Mouse (Mus musculus) kidney, adult 8-10 months (tissue): ENCODE results near the gene Abhd17c.
"Not testable (repeated sequence)": the region's sequence is repeated elsewhere in the genome, so short reads cannot be mapped to it uniquely, and the experiment has no call there.

Experiments
- DNase-seq, 2 experiments: peaks; one replicate each; pipeline ENCODE4 v3.0.0; 2022

The Abhd17c gene

DNA sequence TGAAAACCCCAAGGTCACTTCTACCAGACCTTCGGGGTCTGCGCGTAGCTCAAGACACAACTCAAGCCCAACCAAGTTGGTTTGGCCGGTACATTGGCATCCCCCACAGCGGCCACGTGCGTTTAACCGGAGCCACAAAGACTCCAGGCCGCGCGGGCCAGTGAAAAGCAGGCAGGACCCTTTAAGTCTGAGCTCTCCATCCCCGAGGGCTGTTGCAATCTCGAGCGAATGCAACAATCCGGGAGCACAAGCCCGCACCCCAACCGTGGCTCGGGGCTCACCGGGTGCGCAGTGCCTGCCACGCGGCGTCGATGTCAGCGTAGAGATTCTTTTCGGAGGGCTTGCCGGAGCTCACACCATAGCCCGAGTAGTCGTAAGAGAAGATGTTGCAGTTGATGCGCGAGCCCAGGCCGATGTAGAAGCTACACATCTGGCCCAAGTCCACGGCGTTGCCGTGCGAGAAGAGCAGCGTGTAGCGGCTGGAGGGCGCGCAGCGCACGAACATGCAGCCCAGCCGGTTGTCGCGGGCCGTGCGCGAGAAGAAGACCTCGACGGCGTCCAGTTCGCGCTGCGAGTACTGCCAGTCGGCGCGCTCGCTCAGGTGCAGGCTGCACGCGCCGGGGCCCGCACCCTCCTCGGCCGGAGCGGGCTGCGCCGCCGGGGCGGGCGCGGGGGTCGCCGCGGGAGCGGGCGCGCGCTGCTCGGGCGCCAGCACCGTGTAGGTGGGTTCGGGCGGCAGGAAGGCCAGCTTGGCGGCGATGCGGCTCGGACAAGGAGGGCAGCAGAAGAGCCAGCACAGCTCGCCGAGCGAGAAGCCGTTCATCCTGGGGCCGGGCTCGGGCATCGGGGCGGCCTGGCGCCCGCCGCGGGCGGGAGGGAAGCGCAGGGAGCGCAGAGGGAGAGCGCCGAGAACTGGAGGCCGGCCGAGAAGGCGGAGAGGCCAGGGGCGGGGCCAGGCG lies at the start of gene Abhd17c:
TSS of gene Abhd17c (minus strand) at position 893 of the 959 bp plus-strand sequence.
- DNase-seq, result peak in 1 of 2 experiments; percentile 38

DNA sequence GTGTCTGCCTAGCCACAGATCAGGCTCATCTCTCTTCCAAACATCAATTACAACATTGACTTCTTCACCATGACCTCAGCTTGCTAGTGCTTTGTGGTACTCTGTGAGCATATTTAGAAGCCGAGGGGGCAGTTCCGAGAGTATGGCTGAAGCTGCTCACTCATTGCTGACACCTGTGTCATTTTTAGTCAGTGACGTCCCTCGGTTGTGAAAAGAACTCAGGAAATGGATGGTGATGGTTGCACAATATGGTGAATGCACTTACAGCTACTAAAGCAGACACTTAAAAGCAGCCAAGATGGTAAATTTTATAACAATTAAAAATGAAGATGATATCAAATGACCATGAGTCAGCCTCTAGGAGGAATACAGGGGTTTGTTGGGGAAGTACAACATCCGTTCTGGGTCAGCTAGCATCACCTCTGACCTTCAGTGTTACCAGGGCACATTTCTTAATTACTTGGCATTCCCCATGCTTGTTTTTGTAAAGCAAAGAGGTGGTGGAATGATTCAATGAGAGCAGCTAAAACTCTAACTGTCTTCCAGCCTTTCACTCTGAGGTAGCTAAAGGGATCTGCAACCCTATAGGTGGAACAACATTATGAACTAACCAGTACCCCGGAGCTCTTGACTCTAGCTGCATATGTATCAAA lies 45.6 kb upstream of the Abhd17c start:
- DNase-seq, result no peak

DNA sequence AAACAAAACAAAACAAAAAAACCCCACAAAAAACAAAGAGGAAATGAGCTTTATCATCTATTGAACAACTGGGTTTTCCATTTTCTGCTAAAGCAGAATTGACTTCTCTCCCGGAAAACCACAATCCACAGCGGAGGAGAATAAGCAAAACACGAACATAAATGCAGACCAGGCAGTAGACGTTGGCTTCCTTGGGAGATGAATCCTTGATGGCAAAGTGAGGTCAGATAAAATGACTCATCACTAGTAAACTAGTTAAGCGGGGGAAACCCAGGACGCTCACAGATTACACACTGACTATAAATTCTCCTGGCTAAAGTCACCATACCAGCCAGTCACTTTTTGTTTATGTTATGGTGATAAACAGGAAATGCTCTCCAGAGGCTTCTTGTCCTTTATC lies 44.5 kb upstream of the Abhd17c start:
- no peak for DNase-seq

DNA sequence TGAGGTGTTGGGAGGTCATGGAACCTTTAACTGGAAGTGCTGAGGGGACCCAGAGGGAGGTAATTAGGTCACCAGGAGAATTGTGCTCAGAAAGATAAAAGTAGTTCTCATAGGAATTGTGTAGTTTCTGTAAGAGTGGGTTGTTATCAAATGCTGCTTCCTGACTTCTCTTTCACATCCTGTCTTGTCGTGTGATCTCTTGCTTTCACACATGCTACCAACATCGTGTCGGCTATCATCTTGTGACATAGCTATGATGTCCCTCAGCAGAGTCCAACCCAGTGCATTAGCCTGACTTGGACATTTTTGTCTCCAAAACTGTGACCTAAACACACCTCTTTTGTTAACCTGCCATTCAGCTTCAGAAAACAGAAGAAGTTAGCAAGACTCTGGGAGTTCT lies 40.6 kb upstream of the Abhd17c start:
- no peak for DNase-seq

DNA sequence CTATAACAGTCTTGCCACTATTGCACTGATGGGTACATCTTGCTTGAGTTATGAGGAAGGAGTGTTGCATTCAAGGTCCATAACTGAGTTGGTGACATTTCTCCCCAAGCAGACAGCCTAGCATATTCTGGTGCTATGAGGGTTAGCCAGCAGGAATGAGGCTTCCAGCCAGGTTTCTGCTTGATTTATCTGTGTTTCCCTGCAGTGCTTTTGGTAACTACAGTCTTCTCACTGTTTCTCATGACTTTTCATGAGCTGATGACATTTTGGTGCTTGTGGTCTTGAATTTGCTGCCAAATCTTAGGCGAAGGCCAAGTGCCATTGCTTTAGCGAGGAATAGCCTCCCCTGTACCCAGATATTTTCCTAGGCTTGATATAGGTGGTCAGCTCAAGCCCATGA lies 39.8 kb upstream of the Abhd17c start:
- no peak for DNase-seq

DNA sequence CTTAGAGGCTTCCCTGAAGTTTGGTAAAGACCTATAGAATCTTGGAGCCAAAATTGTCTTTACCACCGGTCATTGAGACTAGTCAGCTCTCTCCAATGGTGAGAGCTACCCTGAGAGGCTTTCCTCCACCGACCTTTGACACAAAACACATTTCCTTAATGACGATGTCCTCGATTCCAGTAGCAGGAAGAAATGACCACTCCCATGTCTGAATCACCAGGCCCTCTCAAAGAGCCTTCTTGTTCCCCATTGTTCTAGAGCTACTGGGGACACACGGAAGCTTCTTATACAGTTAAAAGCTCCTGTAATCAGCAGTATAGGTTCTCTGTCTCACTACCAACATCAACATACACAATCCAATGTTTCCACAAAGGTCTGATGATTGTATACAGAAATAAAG lies 36.5 kb upstream of the Abhd17c start:
- no peak for DNase-seq

DNA sequence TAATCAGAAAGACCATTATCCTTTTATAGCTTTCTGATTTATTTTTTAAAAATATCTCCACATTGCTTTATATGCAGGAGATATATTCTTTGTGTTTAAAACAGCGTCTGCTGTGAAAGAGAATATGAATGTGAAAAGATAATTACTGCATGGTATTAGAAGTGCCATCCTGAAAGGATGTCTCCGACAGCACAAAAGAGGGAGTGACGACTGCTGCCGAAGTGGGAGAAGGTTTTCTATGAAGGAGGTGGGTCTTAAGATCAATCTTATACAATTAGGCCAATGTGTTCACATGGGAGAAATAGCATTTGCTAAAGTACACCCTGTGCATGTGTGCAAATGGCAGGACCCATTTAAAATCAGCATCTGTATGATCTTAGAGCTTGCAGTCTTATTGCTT lies 33.5 kb upstream of the Abhd17c start:
- DNase-seq, result no peak

DNA sequence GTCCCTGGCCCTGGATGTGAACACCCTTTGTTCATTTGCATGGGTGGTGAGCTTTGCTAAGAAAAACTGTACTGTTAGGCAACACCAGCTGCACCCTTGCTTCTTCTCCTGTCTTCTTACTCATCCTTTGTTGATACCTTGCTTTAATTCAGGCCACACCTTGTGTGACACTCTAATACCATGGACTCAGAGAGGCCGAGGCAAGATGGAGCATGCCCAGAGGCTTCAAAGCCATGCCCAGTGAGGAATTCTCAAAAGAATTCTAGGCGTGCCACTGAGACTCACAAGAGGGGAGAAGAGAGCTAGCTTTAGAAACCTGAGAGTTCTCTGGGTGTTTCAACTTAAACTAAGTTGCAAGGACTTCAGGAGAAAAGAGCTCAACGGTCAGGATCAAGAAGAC lies 33.0 kb upstream of the Abhd17c start:
- no peak for DNase-seq

DNA sequence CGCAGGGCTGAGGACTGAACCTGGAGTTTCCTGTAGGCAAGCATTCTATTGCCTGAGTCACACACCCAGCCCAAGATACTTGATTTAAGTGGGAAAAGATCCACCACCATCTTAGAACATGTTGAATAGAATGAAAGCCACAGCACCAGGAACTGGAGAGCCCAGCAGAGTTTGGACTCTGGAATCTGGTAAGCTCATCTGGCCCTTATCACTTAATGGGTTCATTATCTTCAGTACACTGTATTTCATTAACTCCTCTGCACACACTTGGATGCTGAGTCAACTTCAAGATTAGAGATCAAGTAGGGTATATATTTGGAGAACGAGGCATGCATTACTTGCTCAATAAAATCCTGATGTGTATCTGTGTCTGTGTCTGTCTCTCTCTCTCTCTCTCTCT lies 27.1 kb upstream of the Abhd17c start:
- DNase-seq, result not testable (repeated sequence)

DNA sequence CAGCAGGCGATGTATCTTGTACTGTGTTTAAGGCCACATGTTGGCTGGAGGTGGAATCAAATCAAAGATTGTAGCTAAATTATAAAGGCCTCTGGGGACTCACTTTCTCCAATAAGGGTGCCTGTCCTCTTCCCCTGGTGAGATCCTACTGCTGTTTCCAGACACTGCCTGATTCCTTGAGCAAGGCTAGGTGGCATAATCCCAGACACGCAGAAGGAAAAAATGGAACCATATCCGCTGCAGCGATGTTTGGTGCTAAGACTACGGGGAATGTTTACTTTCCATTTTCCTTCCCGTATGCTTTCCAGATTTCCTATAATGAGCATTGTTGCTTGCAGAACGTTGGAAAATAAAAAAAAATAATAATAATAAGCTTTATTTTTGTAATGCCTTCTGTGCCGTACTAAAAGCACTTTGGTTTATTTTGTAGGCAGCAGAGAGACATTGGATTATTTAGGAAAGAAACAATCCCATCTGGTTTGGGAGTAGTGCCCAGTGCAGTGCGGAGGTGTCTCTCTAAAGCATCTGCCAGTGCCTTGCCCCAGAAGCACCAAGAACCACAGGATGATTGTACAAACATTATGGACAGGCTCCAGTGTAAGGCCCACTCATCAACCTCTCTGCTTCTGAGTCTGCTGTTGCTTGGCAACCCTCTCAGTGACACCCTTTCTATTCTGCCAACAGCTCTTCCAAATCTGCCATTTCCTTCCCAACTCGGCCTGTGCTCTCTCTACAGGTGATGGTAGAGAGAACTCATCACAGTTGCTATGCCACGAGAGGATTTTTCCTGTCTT lies 23.2 kb upstream of the Abhd17c start:
- no peak for DNase-seq

DNA sequence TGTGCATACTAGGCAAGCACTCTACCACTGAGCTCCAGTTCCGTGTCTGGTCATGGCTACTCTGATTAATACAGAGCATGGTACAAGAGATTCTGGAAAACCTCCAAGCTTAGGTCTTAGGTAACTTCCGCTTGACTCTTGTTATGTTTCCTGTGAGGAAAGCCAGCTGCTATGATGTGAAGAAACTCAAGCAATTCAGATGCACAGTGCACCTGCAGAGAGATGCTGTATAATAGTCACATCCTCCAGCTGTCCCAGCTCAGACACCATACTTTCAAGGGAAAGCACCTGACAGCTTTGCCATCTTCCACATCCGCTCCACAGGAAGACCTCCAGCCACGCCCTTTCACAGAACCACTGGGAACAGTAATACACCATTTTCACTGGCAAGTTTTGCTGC lies 21.7 kb upstream of the Abhd17c start:
- no peak for DNase-seq

DNA sequence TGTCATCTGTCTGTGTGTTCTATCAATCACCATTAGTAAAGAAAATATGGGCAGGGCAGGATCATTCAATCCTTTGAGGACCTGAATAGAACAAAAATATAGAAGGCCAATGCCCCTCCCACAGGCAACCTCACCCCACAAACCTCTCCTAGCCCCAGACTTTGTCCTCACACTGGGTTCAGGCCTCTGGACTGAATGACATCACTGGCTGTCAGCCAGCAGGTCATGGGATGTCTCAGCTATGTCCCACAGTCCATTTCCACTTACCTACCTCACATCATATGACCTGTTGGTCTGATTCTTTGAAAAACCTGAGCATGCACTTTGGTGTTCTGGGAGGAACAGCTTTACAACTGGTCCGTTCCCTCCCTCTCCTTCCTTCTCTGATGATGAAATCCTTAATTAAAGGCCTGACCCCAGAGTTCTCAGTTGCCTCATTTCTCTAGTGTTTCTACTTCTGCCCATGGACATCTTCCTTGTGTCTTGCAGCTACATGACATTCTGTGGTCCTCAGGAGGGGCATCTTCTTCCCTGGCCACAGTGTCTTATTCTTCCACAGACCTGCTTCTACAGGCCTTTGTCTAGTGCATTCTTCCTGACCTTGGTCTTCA lies 19.6 kb upstream of the Abhd17c start:
- DNase-seq, result peak; percentile 93 to 94

DNA sequence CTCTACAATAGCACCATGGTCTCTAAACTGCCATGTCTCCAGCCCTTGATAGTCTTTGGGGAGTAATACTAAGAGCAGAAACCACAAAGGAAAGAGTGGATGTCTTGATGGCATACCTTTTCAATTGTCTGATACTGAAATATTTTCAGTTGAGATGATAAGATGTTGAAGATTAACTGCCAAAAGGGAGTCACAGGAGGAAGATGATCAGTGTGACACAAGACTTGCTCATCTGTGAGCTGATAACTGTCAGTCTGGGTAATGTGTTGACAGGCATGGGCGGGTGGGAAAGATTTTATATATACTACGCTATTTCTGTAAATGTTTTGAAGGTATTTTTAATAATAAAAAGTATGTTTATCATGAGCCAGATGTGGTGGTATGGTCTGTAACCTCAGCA lies 16.7 kb upstream of the Abhd17c start:
- no peak for DNase-seq

DNA sequence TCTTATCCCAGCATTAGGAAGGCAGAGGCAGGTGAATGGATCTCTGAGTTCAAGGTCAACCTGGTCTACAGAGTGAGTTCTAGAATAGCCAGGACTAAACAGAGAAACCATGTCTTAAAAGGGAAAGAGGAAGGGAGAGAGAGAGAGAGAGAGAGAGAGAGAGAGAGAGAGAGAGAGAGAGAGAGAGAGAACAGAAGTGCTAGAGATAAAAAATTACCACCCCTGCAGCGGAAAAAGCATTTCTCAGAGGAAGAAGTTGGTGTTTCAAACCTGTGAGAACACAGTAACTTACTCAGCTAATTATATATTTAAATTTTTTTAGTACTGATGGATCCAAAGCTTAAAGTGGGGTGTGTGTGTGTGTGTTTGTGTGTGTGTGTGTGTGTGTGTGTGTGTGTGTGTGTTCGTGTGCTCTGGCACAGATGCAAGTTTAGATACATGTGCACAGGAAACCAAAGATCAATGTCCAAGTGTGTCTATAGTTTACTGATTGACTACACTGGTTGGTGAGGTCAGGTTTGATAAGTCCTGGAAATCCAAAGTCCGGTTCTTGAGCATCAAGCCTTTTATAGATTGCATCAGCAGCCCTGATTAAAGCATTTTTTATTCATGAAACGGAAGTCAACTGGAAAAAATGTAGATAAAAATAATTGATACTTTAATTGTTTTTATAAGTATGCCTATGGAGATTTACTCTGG lies 15.2 kb upstream of the Abhd17c start:
- no peak for DNase-seq

DNA sequence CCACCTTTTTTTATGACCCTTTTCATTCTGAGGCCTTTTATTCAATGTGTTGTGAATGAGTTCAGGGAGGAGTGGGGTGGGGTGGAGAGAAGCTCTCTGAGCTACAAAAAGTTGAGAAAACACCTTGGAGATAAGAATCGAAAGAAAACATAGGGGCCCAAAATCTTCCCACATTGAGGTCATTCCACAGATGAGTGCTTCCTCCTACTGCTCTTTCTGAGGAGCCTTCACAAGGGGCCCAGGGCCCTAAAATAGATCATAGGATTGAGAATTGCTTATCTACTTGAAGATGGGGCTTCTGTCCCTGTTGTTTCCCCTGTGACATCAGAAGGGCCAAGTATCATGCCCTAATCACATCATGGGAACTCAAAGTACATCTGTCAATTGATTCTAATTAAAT lies 14.3 kb upstream of the Abhd17c start:
- DNase-seq, result no peak

DNA sequence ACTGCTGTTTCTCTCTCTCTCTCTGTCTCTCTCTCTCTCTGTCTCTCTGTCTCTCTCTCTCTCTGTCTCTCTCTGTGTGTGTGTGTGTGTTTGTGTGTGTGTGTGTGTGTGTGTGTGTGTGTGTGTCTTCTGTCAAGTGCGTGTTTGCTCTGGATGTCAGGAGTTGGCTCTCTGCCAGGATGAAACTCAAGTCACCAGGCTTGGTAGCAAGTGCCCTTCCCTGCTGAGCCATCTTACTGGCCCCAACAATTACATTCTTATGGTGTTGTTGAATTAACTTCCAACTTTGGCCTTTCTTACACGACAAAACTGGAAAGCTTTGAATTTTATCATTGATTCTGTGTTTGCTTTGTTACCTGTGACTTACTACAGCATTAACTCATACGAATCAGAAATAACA lies 13.6 kb upstream of the Abhd17c start:
- DNase-seq, result no peak

DNA sequence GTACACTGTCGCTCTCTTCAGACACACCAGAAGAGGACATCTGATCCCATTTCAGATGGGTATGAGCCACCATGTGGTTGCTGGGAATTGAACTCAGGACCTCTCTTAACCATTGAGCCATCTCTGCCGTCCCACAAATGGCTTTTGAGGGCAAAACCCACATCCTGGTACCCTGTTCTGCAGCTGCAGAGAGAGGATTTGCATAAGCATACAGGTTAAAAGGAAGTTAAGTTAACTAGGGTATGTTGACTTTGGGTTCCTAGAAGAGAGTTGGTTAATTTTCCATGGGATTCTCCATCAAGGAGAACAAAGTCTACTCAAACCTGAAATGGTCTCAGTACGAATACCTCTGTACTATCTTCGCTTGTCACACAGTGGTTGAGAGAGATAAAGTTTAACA lies 13.2 kb upstream of the Abhd17c start:
- DNase-seq, result peak in 1 of 2 experiments; percentile 57

DNA sequence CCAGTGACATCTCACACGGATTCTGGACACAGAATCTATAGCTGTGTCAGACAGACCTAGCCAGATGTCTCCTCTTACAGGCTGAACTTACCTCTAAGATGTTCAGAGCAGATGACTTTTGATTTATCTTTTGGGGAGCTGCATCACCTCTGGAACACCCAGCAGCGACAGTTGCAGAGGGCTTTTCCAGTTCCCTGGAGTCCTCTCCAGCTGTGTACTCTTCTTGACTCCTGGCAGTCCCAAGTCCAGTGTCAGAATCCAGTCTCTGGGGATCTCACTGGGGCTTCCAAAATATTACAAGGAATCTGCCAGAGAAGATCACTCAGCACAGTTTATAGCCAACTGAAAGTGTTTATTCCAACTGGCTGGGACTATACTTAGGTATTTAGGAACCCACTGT lies 12.7 kb upstream of the Abhd17c start:
- no peak for DNase-seq

DNA sequence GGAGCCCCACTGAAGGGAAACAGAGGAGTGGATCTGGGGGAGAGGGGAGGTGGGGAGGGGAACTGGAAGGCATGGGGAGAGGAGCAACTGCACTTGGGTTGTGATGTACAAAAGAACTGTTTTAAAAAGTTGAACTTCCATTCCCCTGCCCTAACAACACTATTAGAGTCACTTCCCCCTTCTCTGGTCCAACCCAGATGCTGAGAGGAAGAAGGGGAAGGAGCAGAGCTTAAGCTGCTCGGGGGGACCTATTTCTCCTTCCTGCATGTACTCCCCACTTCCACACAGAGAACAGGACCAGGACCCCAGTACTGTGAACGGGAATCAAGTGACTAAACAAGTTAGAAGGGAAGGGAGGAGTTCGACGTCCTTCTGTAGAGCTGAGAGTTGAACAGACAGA lies 11.9 kb upstream of the Abhd17c start:
- no peak for DNase-seq

DNA sequence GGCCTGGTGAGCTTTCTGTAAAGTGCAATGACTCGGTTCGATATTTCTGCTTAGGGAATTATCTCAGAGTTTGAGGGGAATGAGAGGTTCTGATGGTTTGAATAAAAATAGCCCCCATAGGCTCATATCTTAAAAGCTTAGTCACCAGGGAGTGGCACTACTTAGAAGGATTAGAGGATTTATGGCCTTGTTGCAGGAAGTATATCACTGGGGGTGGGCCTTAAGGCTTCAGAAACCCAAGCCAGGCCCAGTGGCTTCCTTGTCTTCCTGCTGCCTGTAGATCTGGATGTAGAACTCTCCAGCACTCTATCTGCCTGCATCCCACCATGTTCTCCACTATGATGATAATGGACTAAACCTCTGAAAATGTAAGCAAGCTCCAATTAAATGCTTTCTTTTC lies 7.7 kb upstream of the Abhd17c start:
- no peak for DNase-seq

DNA sequence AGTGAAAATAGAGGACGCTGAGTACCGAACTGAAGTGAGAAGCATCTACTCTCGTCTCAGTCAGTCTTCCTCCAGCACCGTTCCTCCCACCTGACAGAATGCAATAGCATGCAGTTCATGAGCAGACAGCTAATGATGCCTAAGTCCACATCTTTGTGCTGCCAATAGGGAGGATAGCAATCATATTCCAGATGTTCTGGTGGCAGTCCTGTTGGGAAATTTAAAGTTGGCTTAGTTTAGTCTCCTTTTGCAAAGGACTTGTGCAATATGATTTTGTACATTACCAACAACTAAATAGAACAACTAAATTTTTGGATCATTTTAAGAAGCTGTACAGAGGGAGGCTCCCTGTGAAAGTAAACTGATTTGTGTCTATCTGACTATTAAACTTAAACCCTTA lies 2.1 kb upstream of the Abhd17c start:
- DNase-seq, result no peak

DNA sequence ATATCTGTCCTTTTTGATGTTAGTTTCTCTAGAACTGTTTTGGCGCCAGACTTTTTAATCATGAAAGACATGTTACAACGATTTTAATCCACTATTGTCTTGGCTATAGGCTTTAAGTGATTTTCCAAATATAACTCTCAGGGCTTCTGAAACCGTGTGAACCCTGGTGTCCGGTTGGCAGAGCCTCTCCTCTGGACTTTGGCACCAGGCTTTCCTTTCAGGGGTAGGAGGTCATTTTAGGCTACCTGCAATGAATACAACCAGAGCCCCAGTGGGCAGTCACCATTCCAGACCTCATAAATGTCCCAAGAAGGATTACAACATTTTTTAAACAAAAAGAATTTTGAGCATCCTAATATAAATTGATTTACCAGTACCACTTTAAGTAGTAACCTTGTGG lies 1.1 kb upstream of the Abhd17c start:
- no peak for DNase-seq
